Mouse (Mus musculus): ENCODE results near the gene Ccpg1. TPM values are rescaled to one million over a fixed set of nuclear protein-coding genes. Genes with fewer than 3 reads are reported as not detected.
A peak's percentile ranks its signal among the peaks of the same experiment; 100 is the strongest.

The Ccpg1 gene
- polyA plus RNA-seq, 1 experiment from 2014 or later, result 9.8 TPM

- 49% methylated on average over 17 of the region's 17 CpGs for WGBS (ENCODE audit: insufficient replicate concordance)
- H3K9ac ChIP-seq, result no peak overlapping the region
- ATAC-seq (ENCODE audit: low read depth), result no peak
- H3K4me3 ChIP-seq (replicated peaks), result no peak overlapping the region
- no peak overlapping the region for H3K27ac ChIP-seq
- DNase-seq, result no peak
- H3K9me3 ChIP-seq (replicated peaks), result no peaks in the 10 kb centered on the region
- H3K27me3 ChIP-seq, result no peaks in the 10 kb centered on the region
- H3K36me3 ChIP-seq, result peaks cover 17% of the 10 kb centered on the region
- no peak overlapping the region for H3K4me2 ChIP-seq
- H3K4me1 ChIP-seq (replicated peaks), result no peaks in the 10 kb centered on the region
Measured at GRCm38 (mm10) chr9:73025818-73026636, 40.8 kb downstream of the Ccpg1 start.

GRCm38 (mm10) chr9:73030443-73030842, 45.2 kb downstream of the Ccpg1 start:
- H3K27ac ChIP-seq, result no peak overlapping the region
- no peaks in the 10 kb centered on the region for H3K4me1 ChIP-seq (replicated peaks)
- ATAC-seq (ENCODE audit: low read depth) (no peak), DNase-seq (no peak)
- H3K4me3 ChIP-seq (replicated peaks), result no peak overlapping the region
- WGBS (ENCODE audit: insufficient replicate concordance), result 69% methylated on average over 1 of the region's 1 CpGs
- no peaks in the 10 kb centered on the region for H3K27me3 ChIP-seq
- H3K4me2 ChIP-seq, result no peak overlapping the region
- H3K9ac ChIP-seq, result no peak overlapping the region
- peaks cover 32% of the 10 kb centered on the region for H3K36me3 ChIP-seq
- H3K9me3 ChIP-seq (replicated peaks), result no peaks in the 10 kb centered on the region

GRCm38 (mm10) chr9:73031421-73031820, 46.2 kb downstream of the Ccpg1 start:
- Histone ChIP-seq H3K4me2 (no peak overlapping the region), H3K27ac (no peak overlapping the region), H3K36me3 (peaks cover 32% of the 10 kb centered on the region), H3K9ac (no peak overlapping the region), H3K27me3 (no peaks in the 10 kb centered on the region), H3K4me1 (replicated peaks) (no peaks in the 10 kb centered on the region), H3K9me3 (replicated peaks) (no peaks in the 10 kb centered on the region), H3K4me3 (replicated peaks) (no peak overlapping the region)
- ATAC-seq (ENCODE audit: low read depth), result no peak
- DNase-seq, result no peak
- WGBS (ENCODE audit: insufficient replicate concordance), result 56% methylated on average over 4 of the region's 4 CpGs

GRCm38 (mm10) chr9:73033406-73033805, 48.2 kb downstream of the Ccpg1 start:
- ATAC-seq (ENCODE audit: low read depth) (no peak), DNase-seq (no peak)
- no peak overlapping the region for H3K4me3 ChIP-seq (replicated peaks)
- 83% methylated on average over 1 of the region's 1 CpGs for WGBS (ENCODE audit: insufficient replicate concordance)
- H3K27ac ChIP-seq, result no peak overlapping the region
- H3K9ac ChIP-seq, result no peak overlapping the region
- H3K4me2 ChIP-seq, result no peak overlapping the region
- no peaks in the 10 kb centered on the region for H3K27me3 ChIP-seq
- peaks cover 32% of the 10 kb centered on the region for H3K36me3 ChIP-seq
- peaks cover under 1% of the 10 kb centered on the region for H3K4me1 ChIP-seq (replicated peaks)
- H3K9me3 ChIP-seq (replicated peaks), result no peaks in the 10 kb centered on the region

GRCm38 (mm10) chr9:73039222-73039945, 54.2 kb downstream of the Ccpg1 start:
- ATAC-seq (ENCODE audit: low read depth) (peak; percentile 88), DNase-seq (peak; percentile 82)
- H3K9ac ChIP-seq, result peak overlapping the region; percentile 87
- H3K36me3 ChIP-seq, result peaks cover under 1% of the 10 kb centered on the region; the same call in 1 of the 2 replicates
- peak overlapping the region; percentile 80 for H3K4me2 ChIP-seq
- H3K27ac ChIP-seq, result peak overlapping the region; percentile 82
- H3K4me3 ChIP-seq (replicated peaks), result peak overlapping the region; percentile 85
- under 1% methylated on average over 49 of the region's 49 CpGs for WGBS (ENCODE audit: insufficient replicate concordance)
- H3K27me3 ChIP-seq, result no peaks in the 10 kb centered on the region
- peaks cover 26% of the 10 kb centered on the region for H3K4me1 ChIP-seq (replicated peaks)
- H3K9me3 ChIP-seq (replicated peaks), result no peaks in the 10 kb centered on the region

GRCm38 (mm10) chr9:73040080-73040479, 54.9 kb downstream of the Ccpg1 start, which contains the start of gene Pigb:
Pigb (minus strand) TSS chr9:73040378.
- peaks cover 33% of the 10 kb centered on the region for H3K4me1 ChIP-seq (replicated peaks)
- peak within 1 kb of the TSS; percentile 80 for H3K4me2 ChIP-seq
- H3K9ac ChIP-seq, result peak within 1 kb of the TSS; percentile 87
- H3K27me3 ChIP-seq, result no peaks in the 10 kb centered on the region
- H3K4me3 ChIP-seq (replicated peaks), result peak within 1 kb of the TSS; percentile 85
- H3K9me3 ChIP-seq (replicated peaks), result no peaks in the 10 kb centered on the region
- 21% methylated on average over 6 of the region's 6 CpGs for WGBS (ENCODE audit: insufficient replicate concordance)
- H3K27ac ChIP-seq, result peak within 1 kb of the TSS; percentile 82
- no peaks in the 10 kb centered on the region for H3K36me3 ChIP-seq
- ATAC-seq (ENCODE audit: low read depth), result no peak
- DNase-seq, result peak; percentile 11

GRCm38 (mm10) chr9:73044146-73045079, 59.2 kb downstream of the Ccpg1 start, which contains the start of gene Rab27a:
Rab27a (plus strand) TSS chr9:73044854.
- peak; percentile 70 for DNase-seq
- H3K9me3 ChIP-seq (replicated peaks), result no peaks in the 10 kb centered on the region
- peak within 1 kb of the TSS; percentile 84 for H3K4me2 ChIP-seq
- WGBS (ENCODE audit: insufficient replicate concordance), result under 1% methylated on average over 41 of the region's 41 CpGs
- H3K27ac ChIP-seq, result 0 out of 2 replicates have a peak within 1 kb of the TSS, but pooled peaks have one; percentile 18
- peak; percentile 64 for ATAC-seq (ENCODE audit: low read depth)
- no peaks in the 10 kb centered on the region for H3K27me3 ChIP-seq
- no peaks in the 10 kb centered on the region for H3K36me3 ChIP-seq
- H3K4me1 ChIP-seq (replicated peaks), result peaks cover 34% of the 10 kb centered on the region
- peak within 1 kb of the TSS; percentile 66 for H3K9ac ChIP-seq
- peak within 1 kb of the TSS; percentile 61 for H3K4me3 ChIP-seq (replicated peaks)

- DNase-seq (no peak), ATAC-seq (ENCODE audit: low read depth) (no peak)
- Histone ChIP-seq H3K27me3 (no peaks in the 10 kb centered on the region), H3K4me3 (replicated peaks) (peak overlapping the region; percentile 61), H3K9ac (peak overlapping the region; percentile 66), H3K36me3 (no peaks in the 10 kb centered on the region), H3K4me1 (replicated peaks) (peaks cover 31% of the 10 kb centered on the region), H3K9me3 (replicated peaks) (no peaks in the 10 kb centered on the region), H3K4me2 (peak overlapping the region; percentile 84), H3K27ac (no peak overlapping the region)
- WGBS (ENCODE audit: insufficient replicate concordance), result 8% methylated on average over 7 of the region's 7 CpGs
Measured at GRCm38 (mm10) chr9:73045204-73045603, 60.0 kb downstream of the Ccpg1 start.

GRCm38 (mm10) chr9:73045711-73046110, 60.5 kb downstream of the Ccpg1 start:
- H3K4me1 ChIP-seq (replicated peaks), result peaks cover 26% of the 10 kb centered on the region
- 43% methylated on average over 10 of the region's 10 CpGs for WGBS (ENCODE audit: insufficient replicate concordance)
- H3K9ac ChIP-seq, result peak overlapping the region; percentile 66; the same call in 1 of the 2 replicates
- H3K4me2 ChIP-seq, result peak overlapping the region; percentile 84
- H3K27ac ChIP-seq, result no peak overlapping the region
- H3K4me3 ChIP-seq (replicated peaks), result peak overlapping the region; percentile 61
- no peak for ATAC-seq (ENCODE audit: low read depth)
- H3K27me3 ChIP-seq, result no peaks in the 10 kb centered on the region
- no peaks in the 10 kb centered on the region for H3K9me3 ChIP-seq (replicated peaks)
- no peaks in the 10 kb centered on the region for H3K36me3 ChIP-seq
- no peak for DNase-seq

GRCm38 (mm10) chr9:73047906-73048305, 62.7 kb downstream of the Ccpg1 start:
- Histone ChIP-seq H3K27ac (no peak overlapping the region), H3K27me3 (no peaks in the 10 kb centered on the region), H3K36me3 (no peaks in the 10 kb centered on the region), H3K9me3 (replicated peaks) (no peaks in the 10 kb centered on the region), H3K4me3 (replicated peaks) (no peak overlapping the region), H3K4me2 (no peak overlapping the region), H3K4me1 (replicated peaks) (peaks cover 20% of the 10 kb centered on the region), H3K9ac (no peak overlapping the region)
- WGBS (ENCODE audit: insufficient replicate concordance), result 73% methylated on average over 2 of the region's 2 CpGs
- DNase-seq (no peak), ATAC-seq (ENCODE audit: low read depth) (no peak)
